Mouse (Mus musculus): ENCODE results near the gene 2610008E11Rik. TPM values are rescaled to one million over a fixed set of nuclear protein-coding genes. Genes with fewer than 3 reads are reported as not detected.

2610008E11Rik gene
- total RNA-seq (2023) = 16.9 to 20.4 TPM (median 19.5 TPM) in 4 replicates

GRCm38 (mm10) chr10:79097161-79097754 lies at the start of gene 2610008E11Rik:
2610008E11Rik (minus strand) TSS chr10:79097600.

GRCm38 (mm10) chr10:79028441-79028840 lies 69.0 kb downstream of the 2610008E11Rik start, which contains the start of gene Olfr57:
Olfr57 (plus strand) TSS chr10:79028741.

Other genes starting within 250 kb of the 2610008E11Rik start
- gene Olfr1356, start 245.4 kb downstream of the 2610008E11Rik start, total RNA-seq (2023) = not detected in 4 replicates
- not detected in 4 replicates for gene Olfr1355, start 222.1 kb downstream of the 2610008E11Rik start, total RNA-seq (2023)
- not detected in 4 replicates for gene Olfr1354, start 184.4 kb downstream of the 2610008E11Rik start, total RNA-seq (2023)
- gene Olfr8, start 147.0 kb downstream of the 2610008E11Rik start, total RNA-seq (2023) = not detected in 4 replicates
- gene Olfr1353, start 134.3 kb downstream of the 2610008E11Rik start, total RNA-seq (2023) = not detected in 4 replicates
- gene Olfr1352, start 116.5 kb downstream of the 2610008E11Rik start, total RNA-seq (2023) = not detected in 4 replicates
- gene Olfr1351, start 85.1 kb downstream of the 2610008E11Rik start, total RNA-seq (2023) = not detected in 4 replicates
- not detected in 4 replicates for gene Olfr57, start 68.9 kb downstream of the 2610008E11Rik start, total RNA-seq (2023)
- not detected in 4 replicates for gene Vmn2r80, start 51.2 kb upstream of the 2610008E11Rik start, total RNA-seq (2023)
- not detected in 4 replicates for gene Vmn2r81, start 150.1 kb upstream of the 2610008E11Rik start, total RNA-seq (2023)